Comparison of ENCODE assay signal across 13 mouse cellular contexts in the genomic region with DNA sequence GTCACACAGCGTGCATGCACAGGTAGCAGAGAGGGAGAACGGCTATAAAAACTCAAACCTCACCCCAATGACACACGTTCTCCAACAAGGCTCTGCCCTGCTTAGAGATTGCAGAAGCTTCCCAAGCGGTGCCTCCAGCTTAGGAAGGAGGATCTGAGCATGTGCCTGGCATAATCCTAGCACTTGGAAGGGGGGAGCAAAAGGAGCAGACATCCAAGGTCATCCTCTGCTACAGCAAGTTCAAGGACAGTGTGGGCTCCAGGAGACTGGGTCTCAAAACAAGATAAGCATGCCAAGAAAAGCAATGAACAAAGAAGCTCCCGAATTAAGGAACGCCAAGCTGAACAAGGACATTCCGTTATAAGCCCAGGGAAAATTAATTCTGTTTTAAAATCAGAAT. TPM values are rescaled to one million over a fixed set of nuclear protein-coding genes. Genes with fewer than 3 reads are reported as not detected.
"Had no signal": no experiment of that assay in that cellular context is flagged by ENCODE, and none has a peak within 500 bp of the region (broad histone marks: within the 10 kb centered on the region; RNA-seq: fewer than 3 reads in every experiment).

No protein-coding gene starts in this region.

- DNase-seq: gastrocnemius, adult 2 months; gastrocnemius, postnatal 10 days; gastrocnemius, postnatal 25 days; heart, adult 18-20 months; heart, postnatal 10 days; heart, postnatal 4 days; kidney, adult 18-20 months; kidney, adult 8-10 months; kidney, postnatal 10 days; kidney, postnatal 25 days; kidney, postnatal 4 days; liver had no signal

RNA-seq across cellular contexts. Expression of a gene that starts 6.5 kb away (rescaled TPM):
- total RNA-seq: gastrocnemius, adult 2 months; gastrocnemius, postnatal 25 days; left cerebral cortex, postnatal 36 days had no signal
